Mouse (Mus musculus) liver, adult 2 months (tissue): ENCODE measurements around the gene Kctd4.

ENCODE experiments used
- CTCF ChIP-seq: fragments of 200-500 bp; IDR thresholded peaks from 2 replicates; pipeline ENCODE4 v1.5.1; 2011; ENCODE audit warnings: low read depth, low read length, control low read depth
- POLR2A ChIP-seq: fragments of 200-500 bp; IDR thresholded peaks from 2 replicates; pipeline ENCODE4 v1.6.1; 2011; ENCODE audit warnings: low read length, control low read depth; ENCODE audit not compliant: insufficient read depth; ENCODE audit errors: extremely low read depth

GRCm38 (mm10) chr14:75998082-75998481, 43.3 kb downstream of the Kctd4 start:
- TF ChIP-seq CTCF = no peak
- no peak for TF ChIP-seq POLR2A
